Mouse (Mus musculus) G1E (cell line): ENCODE measurements around the gene Hs1bp3.

ENCODE experiments used
- CTCF ChIP-seq: IDR thresholded peaks from 2 replicates; pipeline ENCODE4 v1.5.1; 2012; ENCODE audit warnings: low read depth, low read length, inconsistent platforms, mixed read lengths
- GATA1 ChIP-seq: IDR thresholded peaks from 2 replicates; pipeline ENCODE4 v1.6.1; 2012; ENCODE audit warnings: borderline replicate concordance, low read length, inconsistent platforms, mixed read lengths
- POLR2AphosphoS5 ChIP-seq: IDR thresholded peaks from 2 replicates; pipeline ENCODE4 v1.6.1; 2012; ENCODE audit warnings: low read depth, low read length, inconsistent platforms; ENCODE audit not compliant: insufficient replicate concordance
- TAL1 ChIP-seq: conservative IDR thresholded peaks from 2 replicates; pipeline ENCODE4 v1.6.1; 2012; ENCODE audit warnings: low read depth, low read length, inconsistent platforms, mixed read lengths

GRCm38 (mm10) chr12:8325943-8326522, 12.8 kb downstream of the Hs1bp3 start:
- TF ChIP-seq CTCF = no peak
- no peak for TF ChIP-seq GATA1
- no peak for TF ChIP-seq TAL1
- TF ChIP-seq POLR2AphosphoS5 = no peak
